Mouse (Mus musculus) intestine, embryonic 16.5 days (tissue): ENCODE measurements around the gene Stk11ip. TPM values are rescaled to one million over a fixed set of nuclear protein-coding genes. Genes with fewer than 3 reads are reported as not detected.

Experiments used
- ATAC-seq: fragments of 200-750 bp; cut with Nextera tagmentation; 2 replicates; pipeline ENCODE4 v1.8.0; 2017; ENCODE audit warnings: moderate TSS enrichment, moderate library complexity
- H3K27ac ChIP-seq: fragments of 300-500 bp; sonication (generic); 2 replicates; pipeline ENCODE4 v1.5.1; 2014; ENCODE audit warnings: mild to moderate bottlenecking, low read length
- H3K27me3 ChIP-seq: fragments of 300-500 bp; sonication (generic); replicated peaks from 2 replicates; pipeline ENCODE4 v1.6.1; 2014; ENCODE audit warnings: low read length, control low read depth, mixed read lengths; ENCODE audit not compliant: control insufficient read depth, insufficient read depth
- H3K36me3 ChIP-seq: fragments of 300-500 bp; sonication (generic); 2 replicates; pipeline ENCODE4 v1.6.1; 2014; ENCODE audit warnings: low read length, control low read depth; ENCODE audit not compliant: control insufficient read depth, insufficient read depth
- H3K4me1 ChIP-seq: fragments of 300-500 bp; sonication (generic); 2 replicates; pipeline ENCODE4 v1.6.1; 2014; ENCODE audit warnings: low read length, control low read depth, mixed read lengths; ENCODE audit not compliant: control insufficient read depth, insufficient read depth
- H3K4me2 ChIP-seq: fragments of 300-500 bp; sonication (generic); 2 replicates; pipeline ENCODE4 v1.6.1; 2014; ENCODE audit warnings: low read depth, low read length, control low read depth
- H3K4me3 ChIP-seq: fragments of 300-500 bp; sonication (generic); 2 replicates; pipeline ENCODE4 v1.5.1; 2014; ENCODE audit warnings: mild to moderate bottlenecking, low read length
- H3K9ac ChIP-seq: fragments of 300-500 bp; sonication (generic); 2 replicates; pipeline ENCODE4 v1.6.1; 2014; ENCODE audit warnings: low read depth, low read length
- H3K9me3 ChIP-seq: fragments of 300-500 bp; sonication (generic); 2 replicates; pipeline ENCODE4 v1.6.1; 2016; ENCODE audit warnings: low read length, control low read depth; ENCODE audit not compliant: control insufficient read depth
- WGBS: fragments of 180-500 bp; shearing (Covaris S2); extraction: QIAGEN DNeasy Blood & Tissue Kit; methylation state at CpG from one replicate; pipeline ENCODE4 v1.1.7; 2014; 5-methylcytosine and 5-hydroxymethylcytosine counted together
- polyA plus RNA-seq: library from polyadenylated mRNA; unstranded; fragments of >200 nt; fragmentation: Nextera tagmentation; extraction: Ambion mirVana; gene quantifications from 2 replicates; pipeline ENCODE4 v1.2.1, GENCODE M21; 2015

Gene Stk11ip
- polyA plus RNA-seq, 1 experiment from 2014 or later, result 16.6 TPM

- peak overlapping the region; percentile 40; the same call in 1 of the 2 replicates for H3K9ac ChIP-seq
- no peak overlapping the region for H3K27ac ChIP-seq
- 80% methylated on average over 12 of the region's 12 CpGs for WGBS
- peaks cover 6% of the 10 kb centered on the region for H3K4me1 ChIP-seq
- H3K4me2 ChIP-seq, result no peak overlapping the region
- no peaks in the 10 kb centered on the region for H3K27me3 ChIP-seq
- no peaks in the 10 kb centered on the region for H3K36me3 ChIP-seq
- no peak for ATAC-seq
- H3K9me3 ChIP-seq, result peaks cover 6% of the 10 kb centered on the region; the same call in 1 of the 2 replicates
- no peak overlapping the region for H3K4me3 ChIP-seq
Observed at GRCm38 (mm10) chr1:75560206-75560913, 39.0 kb downstream of the Stk11ip start.

- no peak overlapping the region for H3K4me2 ChIP-seq
- WGBS, result 48% methylated on average over 4 of the region's 4 CpGs
- ATAC-seq, result no peak
- H3K4me3 ChIP-seq, result no peak overlapping the region
- peaks cover 6% of the 10 kb centered on the region; the same call in 1 of the 2 replicates for H3K9me3 ChIP-seq
- no peaks in the 10 kb centered on the region for H3K27me3 ChIP-seq
- peaks cover 6% of the 10 kb centered on the region for H3K4me1 ChIP-seq
- H3K27ac ChIP-seq, result no peak overlapping the region
- H3K9ac ChIP-seq, result no peak overlapping the region
- no peaks in the 10 kb centered on the region for H3K36me3 ChIP-seq
Observed at GRCm38 (mm10) chr1:75561221-75561897, 40.0 kb downstream of the Stk11ip start.

- no peak for ATAC-seq
Observed at GRCm38 (mm10) chr1:75561898-75562238, 40.5 kb downstream of the Stk11ip start.

GRCm38 (mm10) chr1:75564102-75564501 lies 42.8 kb downstream of the Stk11ip start:
- peaks cover 6% of the 10 kb centered on the region; the same call in 1 of the 2 replicates for H3K9me3 ChIP-seq
- no peak overlapping the region for H3K9ac ChIP-seq
- ATAC-seq, result no peak
- no peaks in the 10 kb centered on the region for H3K27me3 ChIP-seq
- H3K4me1 ChIP-seq, result peaks cover 5% of the 10 kb centered on the region
- WGBS, result 94% methylated on average over 2 of the region's 2 CpGs
- H3K27ac ChIP-seq, result no peak overlapping the region
- no peak overlapping the region for H3K4me3 ChIP-seq
- no peaks in the 10 kb centered on the region for H3K36me3 ChIP-seq
- H3K4me2 ChIP-seq, result no peak overlapping the region

More at GRCm38 (mm10) chr1:75561898-75562238, 40.5 kb downstream of the Stk11ip start:
- Histone ChIP-seq H3K27ac (no peak overlapping the region), H3K9me3 (peaks cover 6% of the 10 kb centered on the region; the same call in 1 of the 2 replicates), H3K9ac (no peak overlapping the region), H3K27me3 (no peaks in the 10 kb centered on the region), H3K4me2 (no peak overlapping the region), H3K36me3 (no peaks in the 10 kb centered on the region), H3K4me1 (peaks cover 6% of the 10 kb centered on the region), H3K4me3 (no peak overlapping the region)
- WGBS, result 59% methylated on average over 1 of the region's 1 CpGs

GRCm38 (mm10) chr1:75564916-75565315 lies 43.6 kb downstream of the Stk11ip start:
- Histone ChIP-seq H3K9ac (no peak overlapping the region), H3K4me3 (no peak overlapping the region), H3K27me3 (no peaks in the 10 kb centered on the region), H3K4me2 (no peak overlapping the region), H3K36me3 (no peaks in the 10 kb centered on the region), H3K27ac (no peak overlapping the region), H3K9me3 (peaks cover 6% of the 10 kb centered on the region; the same call in 1 of the 2 replicates), H3K4me1 (no peaks in the 10 kb centered on the region)
- no peak for ATAC-seq
- 46% methylated on average over 5 of the region's 5 CpGs for WGBS

GRCm38 (mm10) chr1:75565616-75566015 lies 44.3 kb downstream of the Stk11ip start:
- Histone ChIP-seq H3K4me1 (no peaks in the 10 kb centered on the region), H3K27ac (no peak overlapping the region), H3K36me3 (no peaks in the 10 kb centered on the region), H3K27me3 (no peaks in the 10 kb centered on the region), H3K9me3 (peaks cover 6% of the 10 kb centered on the region; the same call in 1 of the 2 replicates), H3K4me3 (no peak overlapping the region), H3K4me2 (no peak overlapping the region), H3K9ac (no peak overlapping the region)
- ATAC-seq, result no peak
- WGBS, result 64% methylated on average over 9 of the region's 9 CpGs

GRCm38 (mm10) chr1:75570403-75570802 lies 49.1 kb downstream of the Stk11ip start:
- no peaks in the 10 kb centered on the region for H3K27me3 ChIP-seq
- no peaks in the 10 kb centered on the region for H3K9me3 ChIP-seq
- H3K9ac ChIP-seq, result no peak overlapping the region
- no peaks in the 10 kb centered on the region for H3K36me3 ChIP-seq
- no peak overlapping the region for H3K27ac ChIP-seq
- H3K4me3 ChIP-seq, result no peak overlapping the region
- H3K4me1 ChIP-seq, result no peaks in the 10 kb centered on the region
- WGBS, result 61% methylated on average over 6 of the region's 6 CpGs
- no peak for ATAC-seq
- no peak overlapping the region for H3K4me2 ChIP-seq

GRCm38 (mm10) chr1:75572776-75573175 lies 51.4 kb downstream of the Stk11ip start:
- Histone ChIP-seq H3K27ac (no peak overlapping the region), H3K27me3 (no peaks in the 10 kb centered on the region), H3K4me1 (no peaks in the 10 kb centered on the region), H3K4me3 (no peak overlapping the region), H3K36me3 (no peaks in the 10 kb centered on the region), H3K9ac (no peak overlapping the region), H3K4me2 (no peak overlapping the region), H3K9me3 (no peaks in the 10 kb centered on the region)
- WGBS, result 75% methylated on average over 6 of the region's 6 CpGs
- ATAC-seq, result no peak

- Histone ChIP-seq H3K9me3 (no peaks in the 10 kb centered on the region), H3K4me3 (no peak overlapping the region), H3K36me3 (no peaks in the 10 kb centered on the region), H3K4me2 (no peak overlapping the region), H3K9ac (no peak overlapping the region), H3K27ac (no peak overlapping the region), H3K27me3 (no peaks in the 10 kb centered on the region), H3K4me1 (no peaks in the 10 kb centered on the region)
- 80% methylated on average over 7 of the region's 7 CpGs for WGBS
- ATAC-seq, result no peak
Observed at GRCm38 (mm10) chr1:75573715-75574114, 52.4 kb downstream of the Stk11ip start.
